Mouse (Mus musculus) heart, postnatal 0 days (tissue): Measurements from ENCODE around the gene Slc26a10. TPM values are rescaled to one million over a fixed set of nuclear protein-coding genes. Genes with fewer than 3 reads are reported as not detected.

Experiments used
- ATAC-seq: fragments of 200-750 bp; cut with Nextera tagmentation; 2 replicates; pipeline ENCODE4 v1.8.0; 2017; ENCODE audit warnings: low read depth, moderate number of reproducible peaks, moderate library complexity; ENCODE audit not compliant: insufficient read depth
- DNase-seq: peaks from one replicate; pipeline ENCODE4 v3.0.0-alpha.2; 2016; ENCODE audit warnings: low spot score
- H3K27ac ChIP-seq: fragments of 300-500 bp; sonication (generic); 2 replicates; pipeline ENCODE4 v1.5.1; 2014; ENCODE audit warnings: low read depth, mild to moderate bottlenecking
- H3K27me3 ChIP-seq: fragments of 300-500 bp; sonication (generic); 2 replicates; pipeline ENCODE4 v1.6.1; 2014; ENCODE audit warnings: low read length, mixed read lengths; ENCODE audit not compliant: control insufficient read depth, insufficient read depth
- H3K36me3 ChIP-seq: fragments of 300-500 bp; sonication (generic); replicated peaks from 2 replicates; pipeline ENCODE4 v1.6.1; 2014; ENCODE audit warnings: low read length, mixed read lengths; ENCODE audit not compliant: control insufficient read depth, insufficient read depth
- H3K4me1 ChIP-seq: fragments of 300-500 bp; sonication (generic); 2 replicates; pipeline ENCODE4 v1.6.1; 2014; ENCODE audit warnings: antibody characterized with exemption; ENCODE audit not compliant: control insufficient read depth, insufficient read depth
- H3K4me2 ChIP-seq: fragments of 300-500 bp; sonication (generic); 2 replicates; pipeline ENCODE4 v1.6.1; 2014; ENCODE audit warnings: low read depth, mild to moderate bottlenecking, low read length, moderate library complexity
- H3K4me3 ChIP-seq: fragments of 300-500 bp; sonication (generic); 2 replicates; pipeline ENCODE4 v1.5.1; 2014; ENCODE audit warnings: low read depth, low read length
- H3K9ac ChIP-seq: fragments of 300-500 bp; sonication (generic); replicated peaks from 2 replicates; pipeline ENCODE4 v1.6.1; 2014; ENCODE audit warnings: low read depth, low read length, mixed read lengths
- H3K9me3 ChIP-seq: fragments of 300-500 bp; sonication (generic); replicated peaks from 2 replicates; pipeline ENCODE4 v1.6.1; 2016; ENCODE audit warnings: low read length; ENCODE audit not compliant: control insufficient read depth
- CTCF ChIP-seq: IDR thresholded peaks from 2 replicates; pipeline ENCODE4 v1.5.1; 2016; ENCODE audit warnings: antibody characterized with exemption, control low read depth, low read depth
- EP300 ChIP-seq: IDR thresholded peaks from 2 replicates; pipeline ENCODE4 v1.6.1; 2016; ENCODE audit warnings: antibody characterized with exemption, low read depth
- WGBS: fragments of 180-500 bp; shearing (Covaris S2); extraction: QIAGEN DNeasy Blood & Tissue Kit; methylation state at CpG from one replicate; pipeline ENCODE4 v1.1.7; 2014; 5-methylcytosine and 5-hydroxymethylcytosine counted together
- polyA plus RNA-seq: library from polyadenylated mRNA; unstranded; fragments of >200 nt; fragmentation: Nextera tagmentation; extraction: Ambion mirVana; gene quantifications from 2 replicates; pipeline ENCODE4 v1.2.1, GENCODE M21; 2015
- total RNA-seq: library from RNA; depleted of rRNA; stranded (reverse); fragments of >200 nt; gene quantifications from 2 replicates; pipeline ENCODE4 v1.2.3, GENCODE M21; 2014; ENCODE audit warnings: low replicate concordance

Slc26a10 gene
- total and polyA plus RNA-seq, 2 experiments from 2014 or later, result 23.3 to 61.2 TPM

GRCm38 (mm10) chr10:127186451-127186850, 6.0 kb upstream of the Slc26a10 start:
- Histone ChIP-seq H3K9ac (no peak overlapping the region), H3K4me1 (0 out of 2 replicates have a peak, but pooled peaks cover 8% of the 10 kb centered on the region), H3K27ac (no peak overlapping the region), H3K27me3 (peaks cover 24% of the 10 kb centered on the region), H3K4me3 (no peak overlapping the region), H3K36me3 (peaks cover 11% of the 10 kb centered on the region), H3K9me3 (no peaks in the 10 kb centered on the region), H3K4me2 (no peak overlapping the region)
- WGBS, result 88% methylated on average over 1 of the region's 1 CpGs
- ATAC-seq (no peak), DNase-seq (no peak)
- TF ChIP-seq CTCF, result peak; percentile 17; the same call in 1 of the 2 replicates
- TF ChIP-seq EP300, result no peak

- ATAC-seq, result no peak
- TF ChIP-seq CTCF (no peak), EP300 (no peak)
- Histone ChIP-seq H3K9me3 (no peaks in the 10 kb centered on the region), H3K27me3 (peaks cover 34% of the 10 kb centered on the region), H3K4me3 (no peak overlapping the region), H3K4me1 (0 out of 2 replicates have a peak, but pooled peaks cover 8% of the 10 kb centered on the region), H3K36me3 (peaks cover 11% of the 10 kb centered on the region), H3K9ac (no peak overlapping the region), H3K27ac (no peak overlapping the region), H3K4me2 (no peak overlapping the region)
- 79% methylated on average over 15 of the region's 15 CpGs for WGBS
- DNase-seq, result no peak
Observed at GRCm38 (mm10) chr10:127185506-127185905, 5.1 kb upstream of the Slc26a10 start.

DNA sequence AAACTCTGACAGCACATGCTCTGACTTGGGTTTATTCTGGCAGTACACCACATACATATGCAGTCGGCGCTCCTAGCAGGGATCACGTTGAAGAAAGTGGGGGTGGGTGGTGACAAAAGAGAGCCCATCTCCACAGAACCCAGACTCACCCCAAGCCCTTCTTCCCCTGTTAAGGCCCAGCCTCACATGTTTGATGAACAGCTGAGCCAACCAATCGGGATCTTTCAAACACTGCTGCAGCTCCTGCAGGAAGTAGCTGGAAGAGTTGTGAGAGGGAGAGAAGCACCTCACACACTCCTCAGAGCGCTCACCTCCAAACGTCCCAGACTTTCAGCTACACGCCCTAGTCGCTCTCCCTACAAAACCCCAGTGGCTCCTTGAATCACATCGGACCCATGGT, 4.7 kb upstream of the Slc26a10 start:
- H3K27ac ChIP-seq, result no peak overlapping the region
- H3K4me3 ChIP-seq, result no peak overlapping the region
- 73% methylated on average over 9 of the region's 9 CpGs for WGBS
- TF ChIP-seq EP300 (no peak), CTCF (no peak)
- DNase-seq, result no peak
- H3K9ac ChIP-seq, result no peak overlapping the region
- 0 out of 2 replicates have a peak, but pooled peaks cover 8% of the 10 kb centered on the region for H3K4me1 ChIP-seq
- H3K4me2 ChIP-seq, result no peak overlapping the region
- H3K36me3 ChIP-seq, result peaks cover 11% of the 10 kb centered on the region
- ATAC-seq, result no peak
- H3K27me3 ChIP-seq, result peaks cover 38% of the 10 kb centered on the region
- no peaks in the 10 kb centered on the region for H3K9me3 ChIP-seq

DNA sequence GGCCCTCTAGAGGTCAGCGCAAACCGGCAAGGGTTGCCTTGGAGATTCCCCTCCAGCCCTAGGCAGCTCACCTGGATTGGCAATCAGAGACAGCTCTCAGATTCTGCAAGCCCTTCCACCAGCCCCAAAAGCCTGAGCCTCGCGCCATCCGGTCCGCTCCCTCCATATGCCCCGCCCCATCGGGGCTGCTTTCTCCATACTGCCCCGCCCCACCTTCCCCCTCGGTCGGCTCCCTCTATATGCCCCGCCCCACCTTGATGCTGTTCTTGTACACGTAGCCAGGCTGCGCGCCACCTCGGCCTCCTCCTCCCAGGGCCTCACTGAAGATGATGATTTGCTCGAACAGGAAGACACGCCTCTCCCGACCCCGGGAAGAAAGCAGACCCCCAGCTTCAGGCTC, 3.3 kb upstream of the Slc26a10 start:
- Histone ChIP-seq H3K4me3 (peak overlapping the region; percentile 32), H3K27me3 (peaks cover 51% of the 10 kb centered on the region), H3K4me2 (peak overlapping the region; percentile 49), H3K9ac (no peak overlapping the region), H3K9me3 (no peaks in the 10 kb centered on the region), H3K27ac (no peak overlapping the region), H3K36me3 (peaks cover 11% of the 10 kb centered on the region), H3K4me1 (0 out of 2 replicates have a peak, but pooled peaks cover 4% of the 10 kb centered on the region)
- WGBS, result 19% methylated on average over 20 of the region's 20 CpGs
- ATAC-seq, result no peak
- DNase-seq, result no peak
- no peak for TF ChIP-seq CTCF
- TF ChIP-seq EP300, result no peak

DNA sequence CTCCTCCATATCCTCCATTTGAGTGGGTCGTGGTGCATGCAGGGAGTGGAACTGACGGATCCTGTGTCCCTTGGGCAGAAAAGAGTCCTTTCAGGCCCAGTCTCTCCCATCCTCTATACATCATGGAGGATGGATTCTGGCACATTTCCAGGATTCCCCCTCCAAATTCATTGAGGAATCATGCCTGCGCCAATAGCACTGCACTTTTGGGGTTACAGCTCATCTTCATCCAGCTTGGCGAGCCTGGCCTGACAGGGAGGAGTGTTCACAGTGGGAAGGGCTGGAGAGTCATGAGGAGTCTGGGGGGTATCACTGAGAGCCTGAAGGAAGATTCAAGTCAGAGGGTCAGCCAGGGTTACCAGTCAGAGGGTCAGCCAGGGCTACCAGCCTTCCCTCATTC, 2.2 kb upstream of the Slc26a10 start:
- H3K27me3 ChIP-seq, result peaks cover 56% of the 10 kb centered on the region
- H3K4me2 ChIP-seq, result peak overlapping the region; percentile 49
- peak overlapping the region; percentile 32 for H3K4me3 ChIP-seq
- no peaks in the 10 kb centered on the region for H3K9me3 ChIP-seq
- TF ChIP-seq CTCF, result no peak
- TF ChIP-seq EP300, result no peak
- H3K27ac ChIP-seq, result no peak overlapping the region
- ATAC-seq (no peak), DNase-seq (no peak)
- peaks cover 8% of the 10 kb centered on the region for H3K4me1 ChIP-seq
- peaks cover 11% of the 10 kb centered on the region for H3K36me3 ChIP-seq
- 72% methylated on average over 4 of the region's 4 CpGs for WGBS
- 0 out of 2 replicates have a peak overlapping the region, but pooled peaks have one; percentile 17 for H3K9ac ChIP-seq

DNA sequence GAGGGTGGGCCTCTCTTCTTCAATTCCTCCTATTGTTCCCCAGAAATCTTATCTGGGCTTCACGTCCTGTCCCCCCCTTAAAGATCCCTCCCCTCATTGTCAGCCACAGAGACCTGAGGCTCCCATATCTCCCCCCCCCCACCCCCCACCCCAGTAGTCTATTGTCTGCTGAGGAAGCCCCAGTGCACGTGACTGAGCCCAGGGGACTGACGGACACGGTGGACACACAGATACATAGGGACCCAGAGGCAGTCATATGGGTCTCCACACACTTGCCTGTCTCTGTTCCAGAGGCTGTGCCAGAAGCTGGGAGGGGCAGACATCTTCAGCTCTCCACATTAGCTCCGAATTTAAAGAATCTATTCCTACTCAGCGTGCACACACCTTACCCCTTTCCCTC, 1.1 kb upstream of the Slc26a10 start:
- H3K27me3 ChIP-seq, result peaks cover 67% of the 10 kb centered on the region
- peak overlapping the region; percentile 49 for H3K4me2 ChIP-seq
- peaks cover 8% of the 10 kb centered on the region for H3K4me1 ChIP-seq
- DNase-seq (no peak), ATAC-seq (peak; percentile 42)
- no peak for TF ChIP-seq CTCF
- no peak for TF ChIP-seq EP300
- peak overlapping the region; percentile 63 for H3K27ac ChIP-seq
- peaks cover 11% of the 10 kb centered on the region for H3K36me3 ChIP-seq
- WGBS, result 64% methylated on average over 6 of the region's 6 CpGs
- peak overlapping the region; percentile 32 for H3K4me3 ChIP-seq
- no peaks in the 10 kb centered on the region for H3K9me3 ChIP-seq
- H3K9ac ChIP-seq, result no peak overlapping the region; the same call in 1 of the 2 replicates
